Mouse (Mus musculus): ENCODE results near the gene Atg9b. TPM values are rescaled to one million over a fixed set of nuclear protein-coding genes. Genes with fewer than 3 reads are reported as not detected.

The Atg9b gene
- polyA plus RNA-seq, 1 experiment from 2014 or later = 0.59 TPM

GRCm38 (mm10) chr5:24423129-24424003 is 31.4 kb upstream of the Atg9b start, which contains the start of the genes Cdk5 and Slc4a2:
Gene Cdk5 (minus strand): TSS chr5:24423530.
Gene Slc4a2 (plus strand): TSS chr5:24423837.
- peak; percentile 100 for DNase-seq (ENCODE audit: low spot score)
- H3K9me3 ChIP-seq (replicated peaks; ENCODE audit: low read length) = no peaks in the 10 kb centered on the region
- TF ChIP-seq CTCF (IDR thresholded peaks at IDR 0.05; ENCODE audit: low read depth) = peak; percentile 8; the same call in 1 of the 2 replicates
- peak within 1 kb of the TSS; percentile 62 for H3K4me3 ChIP-seq (replicated peaks; ENCODE audit: low read depth, low read length)
- ATAC-seq (replicated peaks; ENCODE audit: low FRiP score, low read depth) = peak; percentile 90
- peak within 1 kb of the TSS; percentile 95 for H3K27ac ChIP-seq
- peaks cover 27% of the 10 kb centered on the region for H3K4me1 ChIP-seq (replicated peaks; ENCODE audit: insufficient read depth, low read length)
- H3K9ac ChIP-seq (ENCODE audit: low read depth, low read length) = peak within 1 kb of the TSS; percentile 71
- under 1% methylated on average over 46 of the region's 46 CpGs for WGBS
- H3K4me2 ChIP-seq (ENCODE audit: low read length) = peak within 1 kb of the TSS; percentile 73
- H3K27me3 ChIP-seq (ENCODE audit: insufficient read depth, low read length) = no peaks in the 10 kb centered on the region
- 0 out of 2 replicates have a peak, but pooled peaks cover 9% of the 10 kb centered on the region for H3K36me3 ChIP-seq (ENCODE audit: insufficient read depth, low read length)

GRCm38 (mm10) chr5:24420381-24420780 is 28.4 kb upstream of the Atg9b start:
- Histone ChIP-seq H3K4me2 (ENCODE audit: low read length) (no peak overlapping the region), H3K9me3 (replicated peaks; ENCODE audit: low read length) (no peaks in the 10 kb centered on the region), H3K4me3 (replicated peaks; ENCODE audit: low read depth, low read length) (no peak overlapping the region), H3K27me3 (ENCODE audit: insufficient read depth, low read length) (no peaks in the 10 kb centered on the region), H3K9ac (ENCODE audit: low read depth, low read length) (no peak overlapping the region), H3K27ac (no peak overlapping the region), H3K4me1 (replicated peaks; ENCODE audit: insufficient read depth, low read length) (peaks cover 5% of the 10 kb centered on the region), H3K36me3 (ENCODE audit: insufficient read depth, low read length) (0 out of 2 replicates have a peak, but pooled peaks cover 9% of the 10 kb centered on the region)
- ATAC-seq (replicated peaks; ENCODE audit: low FRiP score, low read depth) = no peak
- 92% methylated on average over 9 of the region's 9 CpGs for WGBS
- DNase-seq (ENCODE audit: low spot score) = no peak
- TF ChIP-seq CTCF (IDR thresholded peaks at IDR 0.05; ENCODE audit: low read depth) = no peak

DNA sequence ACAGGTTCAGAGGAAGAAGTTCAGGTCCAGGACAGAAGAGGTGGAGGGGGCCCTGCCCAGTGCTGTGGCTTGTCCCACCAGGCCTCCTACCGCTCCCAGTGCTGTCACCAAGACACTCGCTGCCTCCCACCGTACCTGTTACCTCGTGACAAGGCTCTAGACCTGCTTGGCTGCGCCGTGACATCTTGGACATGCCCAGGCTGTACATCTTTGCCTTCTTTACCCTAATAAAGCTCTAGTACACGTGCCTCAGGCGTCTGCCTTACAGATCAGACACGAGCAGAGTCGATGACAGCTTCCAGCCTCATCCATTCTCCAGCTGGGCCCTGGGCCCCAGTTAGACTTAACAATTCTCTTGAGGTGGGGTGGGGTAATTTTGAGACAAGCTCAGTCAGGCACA is 25.6 kb upstream of the Atg9b start:
- no peak overlapping the region for H3K27ac ChIP-seq
- H3K9ac ChIP-seq (ENCODE audit: low read depth, low read length) = no peak overlapping the region
- H3K4me3 ChIP-seq (replicated peaks; ENCODE audit: low read depth, low read length) = no peak overlapping the region
- H3K4me1 ChIP-seq (replicated peaks; ENCODE audit: insufficient read depth, low read length) = peaks cover 11% of the 10 kb centered on the region
- H3K4me2 ChIP-seq (ENCODE audit: low read length) = no peak overlapping the region
- DNase-seq (ENCODE audit: low spot score) = no peak
- H3K27me3 ChIP-seq (ENCODE audit: insufficient read depth, low read length) = no peaks in the 10 kb centered on the region
- ATAC-seq (replicated peaks; ENCODE audit: low FRiP score, low read depth) = no peak
- H3K9me3 ChIP-seq (replicated peaks; ENCODE audit: low read length) = no peaks in the 10 kb centered on the region
- TF ChIP-seq CTCF (IDR thresholded peaks at IDR 0.05; ENCODE audit: low read depth) = no peak
- 88% methylated on average over 10 of the region's 10 CpGs for WGBS
- 0 out of 2 replicates have a peak, but pooled peaks cover 9% of the 10 kb centered on the region for H3K36me3 ChIP-seq (ENCODE audit: insufficient read depth, low read length)

DNA sequence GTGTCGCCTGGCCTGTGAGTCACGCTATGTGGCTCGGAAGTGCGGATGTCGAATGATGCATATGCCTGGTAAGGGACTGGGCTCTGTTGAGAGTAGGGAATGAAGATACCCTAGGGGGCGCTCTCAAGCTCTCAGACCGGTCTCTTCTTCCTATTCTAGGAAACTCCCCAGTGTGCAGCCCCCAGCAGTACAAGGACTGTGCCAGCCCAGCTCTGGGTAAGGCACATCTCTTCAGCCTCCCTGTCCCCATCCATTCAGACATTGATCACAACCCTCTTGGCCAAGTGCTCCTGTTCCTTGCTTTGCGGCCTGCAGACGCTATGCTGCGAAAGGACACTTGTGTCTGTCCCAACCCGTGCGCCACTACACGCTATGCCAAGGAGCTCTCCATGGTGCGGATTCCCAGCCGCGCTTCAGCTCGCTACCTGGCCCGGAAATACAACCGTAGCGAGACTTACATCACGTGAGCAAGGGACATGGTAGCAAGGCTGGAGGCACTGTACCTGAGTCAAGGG is 24.3 kb upstream of the Atg9b start:
- H3K4me1 ChIP-seq (replicated peaks; ENCODE audit: insufficient read depth, low read length) = peaks cover 11% of the 10 kb centered on the region
- H3K27ac ChIP-seq = no peak overlapping the region
- no peak overlapping the region for H3K4me2 ChIP-seq (ENCODE audit: low read length)
- TF ChIP-seq CTCF (IDR thresholded peaks at IDR 0.05; ENCODE audit: low read depth) = peak; percentile 65
- under 1% methylated on average over 21 of the region's 21 CpGs for WGBS
- ATAC-seq (replicated peaks; ENCODE audit: low FRiP score, low read depth) (peak; percentile 50), DNase-seq (ENCODE audit: low spot score) (peak; percentile 84)
- H3K27me3 ChIP-seq (ENCODE audit: insufficient read depth, low read length) = no peaks in the 10 kb centered on the region
- H3K9me3 ChIP-seq (replicated peaks; ENCODE audit: low read length) = no peaks in the 10 kb centered on the region
- H3K4me3 ChIP-seq (replicated peaks; ENCODE audit: low read depth, low read length) = no peak overlapping the region
- 0 out of 2 replicates have a peak, but pooled peaks cover 8% of the 10 kb centered on the region for H3K36me3 ChIP-seq (ENCODE audit: insufficient read depth, low read length)
- H3K9ac ChIP-seq (ENCODE audit: low read depth, low read length) = no peak overlapping the region

DNA sequence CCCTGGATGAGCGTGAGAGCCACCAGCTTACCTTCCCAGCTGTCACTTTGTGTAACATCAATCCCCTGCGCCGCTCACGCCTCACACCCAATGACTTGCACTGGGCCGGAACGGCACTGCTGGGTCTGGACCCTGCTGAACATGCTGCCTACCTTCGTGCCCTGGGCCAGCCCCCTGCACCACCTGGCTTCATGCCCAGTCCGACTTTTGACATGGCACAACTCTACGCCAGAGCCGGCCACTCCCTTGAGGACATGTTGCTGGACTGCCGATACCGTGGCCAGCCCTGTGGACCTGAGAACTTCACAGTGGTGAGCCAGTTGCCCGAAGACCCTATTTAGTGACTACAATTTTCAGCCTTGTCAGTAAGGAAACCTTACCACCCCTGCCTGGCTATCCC is 22.0 kb upstream of the Atg9b start:
- no peak overlapping the region for H3K4me2 ChIP-seq (ENCODE audit: low read length)
- no peak overlapping the region for H3K4me3 ChIP-seq (replicated peaks; ENCODE audit: low read depth, low read length)
- TF ChIP-seq CTCF (IDR thresholded peaks at IDR 0.05; ENCODE audit: low read depth) = no peak
- H3K9me3 ChIP-seq (replicated peaks; ENCODE audit: low read length) = no peaks in the 10 kb centered on the region
- ATAC-seq (replicated peaks; ENCODE audit: low FRiP score, low read depth) = no peak
- no peak overlapping the region for H3K27ac ChIP-seq
- H3K9ac ChIP-seq (ENCODE audit: low read depth, low read length) = no peak overlapping the region
- 64% methylated on average over 13 of the region's 13 CpGs for WGBS
- DNase-seq (ENCODE audit: low spot score) = no peak
- 0 out of 2 replicates have a peak, but pooled peaks cover 4% of the 10 kb centered on the region for H3K36me3 ChIP-seq (ENCODE audit: insufficient read depth, low read length)
- H3K27me3 ChIP-seq (ENCODE audit: insufficient read depth, low read length) = no peaks in the 10 kb centered on the region
- peaks cover 11% of the 10 kb centered on the region for H3K4me1 ChIP-seq (replicated peaks; ENCODE audit: insufficient read depth, low read length)

DNA sequence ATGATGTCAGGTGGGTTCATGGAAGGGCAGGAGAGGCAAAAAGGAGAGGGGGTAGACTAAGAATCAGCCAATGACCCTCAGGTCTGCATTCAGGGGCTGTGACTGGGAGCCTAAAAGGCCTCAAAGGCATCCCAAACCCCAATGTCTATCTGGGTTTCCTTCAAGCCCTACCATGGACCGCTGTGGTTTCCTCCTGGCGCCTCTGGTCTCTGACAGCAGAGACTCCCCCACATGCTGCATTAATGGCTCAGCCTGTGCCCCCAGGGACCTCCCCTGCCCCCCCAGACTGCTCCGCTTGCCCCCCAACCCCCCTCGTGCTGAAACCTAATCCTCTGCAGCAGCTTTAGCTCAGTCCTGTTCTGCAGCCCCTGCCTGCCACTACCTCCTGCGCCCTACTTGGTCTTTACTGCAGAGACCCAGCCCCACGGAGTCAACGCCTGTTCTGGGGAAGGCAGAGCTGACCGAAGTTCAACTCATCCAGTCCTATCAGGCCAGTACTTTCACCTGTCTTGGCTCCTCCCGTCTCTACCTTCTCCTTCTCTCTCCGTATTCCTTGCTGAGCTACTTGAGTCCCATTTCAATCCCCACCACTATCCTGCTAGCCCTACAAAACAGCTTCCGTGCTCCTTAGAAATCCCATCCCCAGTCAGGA is 21.2 kb upstream of the Atg9b start, which contains the start of gene Asic3:
Gene Asic3 (plus strand): TSS at position 351 of the 652 bp plus-strand sequence.
- Histone ChIP-seq H3K9ac (ENCODE audit: low read depth, low read length) (no peak within 1 kb of the TSS), H3K27me3 (ENCODE audit: insufficient read depth, low read length) (no peaks in the 10 kb centered on the region), H3K4me1 (replicated peaks; ENCODE audit: insufficient read depth, low read length) (peaks cover 11% of the 10 kb centered on the region), H3K36me3 (ENCODE audit: insufficient read depth, low read length) (0 out of 2 replicates have a peak, but pooled peaks cover 6% of the 10 kb centered on the region), H3K4me3 (replicated peaks; ENCODE audit: low read depth, low read length) (no peak within 1 kb of the TSS), H3K9me3 (replicated peaks; ENCODE audit: low read length) (no peaks in the 10 kb centered on the region), H3K4me2 (ENCODE audit: low read length) (no peak within 1 kb of the TSS), H3K27ac (no peak within 1 kb of the TSS)
- ATAC-seq (replicated peaks; ENCODE audit: low FRiP score, low read depth) (no peak; the same call in 1 of the 2 replicates), DNase-seq (ENCODE audit: low spot score) (peak; percentile 29)
- no peak for TF ChIP-seq CTCF (IDR thresholded peaks at IDR 0.05; ENCODE audit: low read depth)
- 18% methylated on average over 11 of the region's 11 CpGs for WGBS
